Mouse (Mus musculus): ENCODE results near the gene Sh3gl3. TPM values are rescaled to one million over a fixed set of nuclear protein-coding genes. Genes with fewer than 3 reads are reported as not detected.

The Sh3gl3 gene
- polyA plus RNA-seq, 2 experiments from 2014 or later = 2.3 to 2.4 TPM

DNA sequence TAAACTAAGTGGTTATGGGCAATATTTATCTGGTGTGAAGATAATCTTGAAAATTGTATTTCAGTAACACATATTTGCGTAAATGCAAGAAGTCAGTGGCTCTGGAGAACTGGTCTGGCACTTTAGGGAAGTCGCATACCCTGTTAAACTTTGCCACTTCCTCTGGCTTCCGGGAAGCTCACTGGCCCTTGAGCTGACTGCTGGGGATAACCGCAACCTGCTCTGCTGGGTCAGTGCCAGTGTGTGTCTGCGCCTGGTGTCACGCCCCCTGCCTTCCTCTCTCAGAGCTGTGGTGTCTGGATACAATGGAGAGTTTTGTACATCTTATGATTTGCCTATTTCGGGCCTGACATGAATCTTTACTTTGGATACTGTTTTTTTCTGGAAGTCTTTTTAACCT, 119.8 kb downstream of the Sh3gl3 start:
- no peak for ATAC-seq

DNA sequence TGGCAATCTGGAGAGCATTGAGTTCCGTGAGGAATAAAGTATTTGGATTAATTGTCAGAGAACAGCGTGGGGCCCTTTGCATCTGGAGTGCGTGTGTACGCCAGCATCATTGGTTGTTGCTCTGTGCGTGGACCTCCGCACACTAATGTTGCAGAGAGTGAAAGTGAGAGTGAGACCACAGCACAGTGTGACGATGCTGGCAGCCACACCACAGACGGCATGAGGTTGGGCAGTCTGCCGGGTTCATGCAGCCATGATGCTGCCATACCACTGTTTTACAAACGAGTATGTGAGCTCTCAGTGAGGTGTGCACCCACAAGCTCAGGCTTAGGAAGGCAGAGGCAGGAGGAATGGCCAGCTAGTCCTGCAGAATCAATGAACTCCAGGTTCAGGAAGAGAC, 120.4 kb downstream of the Sh3gl3 start:
- no peak for ATAC-seq

DNA sequence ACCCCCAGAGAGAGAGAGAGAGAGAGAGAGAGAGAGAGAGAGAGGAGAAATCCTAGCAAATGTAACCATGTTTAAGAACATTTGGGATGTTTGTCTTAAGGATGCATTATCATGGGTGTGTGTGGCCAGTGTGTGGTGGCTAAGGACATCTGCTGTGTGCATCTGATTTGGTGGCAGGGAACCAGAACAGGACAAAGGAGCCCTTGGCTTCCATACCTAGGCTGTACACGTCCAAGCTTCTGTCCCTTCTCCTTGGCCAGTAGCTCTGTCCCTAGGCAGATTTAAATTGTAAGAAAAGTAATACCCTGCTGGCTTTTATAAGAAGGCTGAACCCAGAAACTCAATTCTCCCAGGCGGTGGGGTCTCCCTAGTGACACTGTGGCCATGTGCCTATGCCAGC, 121.0 kb downstream of the Sh3gl3 start:
- ATAC-seq = no peak

DNA sequence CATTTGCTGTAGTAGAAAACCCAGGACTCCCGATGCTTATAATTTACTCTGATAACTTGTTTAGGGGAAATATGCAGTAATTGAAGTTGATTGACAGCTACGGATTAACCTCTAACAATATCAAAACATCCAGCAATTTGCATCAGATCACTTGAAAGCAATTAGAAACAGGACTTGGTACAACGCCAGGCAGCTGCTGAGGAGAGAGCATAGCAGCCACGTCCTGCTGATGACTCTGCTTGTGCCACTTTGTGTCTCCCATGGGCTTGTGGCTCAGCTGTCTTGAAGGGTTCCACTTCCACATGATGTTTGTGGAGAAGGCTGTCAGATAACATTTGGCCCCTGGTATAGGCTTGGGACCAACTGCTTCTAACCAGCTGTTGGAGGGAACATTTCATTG, 134.8 kb downstream of the Sh3gl3 start:
- no peak for ATAC-seq

DNA sequence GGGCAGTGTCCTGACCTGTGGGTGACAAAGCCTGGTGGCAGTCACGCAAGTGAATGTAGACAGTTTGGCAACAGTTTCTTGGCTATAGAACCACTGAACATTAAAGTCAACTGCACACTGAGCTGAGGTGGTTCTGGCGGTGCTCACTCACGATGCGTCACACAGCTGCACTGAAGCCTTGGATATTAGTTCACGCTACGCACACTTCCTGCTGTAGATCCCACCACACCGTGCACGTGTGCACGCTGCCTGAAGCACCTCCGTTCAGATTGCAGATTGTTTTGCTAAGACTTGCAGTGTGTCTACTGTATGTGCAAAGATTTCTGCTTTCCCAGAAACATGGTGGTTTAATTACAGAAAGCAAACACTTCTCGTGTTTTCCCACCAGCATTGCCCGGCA, 144.9 kb downstream of the Sh3gl3 start:
- ATAC-seq = no peak

DNA sequence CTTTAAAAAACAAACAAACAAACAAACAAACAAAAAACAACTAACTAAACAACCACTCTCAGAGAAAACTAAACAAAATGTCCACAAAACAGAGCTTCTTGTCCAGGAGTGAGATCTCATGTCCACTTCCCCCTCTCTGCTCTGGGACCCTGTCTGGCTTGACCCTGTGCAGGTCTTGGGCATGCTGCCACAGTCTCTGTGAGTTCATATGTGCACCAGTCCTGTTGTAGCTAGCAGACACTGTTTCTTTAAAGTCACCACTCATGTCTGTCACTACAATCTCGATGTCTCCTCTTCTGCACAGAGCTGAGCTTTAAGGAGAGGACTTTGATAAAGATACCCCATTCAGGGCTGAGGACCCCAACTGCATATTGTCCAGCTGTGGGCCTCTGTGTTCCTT, 153.0 kb downstream of the Sh3gl3 start:
- no peak for ATAC-seq

DNA sequence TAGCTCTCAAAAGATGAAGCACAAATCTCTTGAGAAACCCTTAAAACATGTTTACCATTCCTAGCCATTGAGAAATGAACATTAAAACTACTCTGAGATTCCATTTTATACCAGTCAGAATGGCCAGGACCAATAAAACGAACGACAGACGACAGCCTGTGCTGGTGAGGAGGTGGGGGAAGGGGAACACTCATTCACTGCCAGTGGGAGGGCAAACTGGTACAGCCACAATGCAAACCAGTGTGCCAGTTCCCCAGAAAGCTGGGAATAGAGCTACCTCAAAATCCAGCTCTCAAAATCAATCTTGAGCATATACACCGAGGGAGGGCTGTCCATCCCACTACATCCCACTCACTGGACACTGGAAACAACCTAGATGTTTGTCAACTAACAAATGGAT, 153.6 kb downstream of the Sh3gl3 start:
- ATAC-seq = no peak

DNA sequence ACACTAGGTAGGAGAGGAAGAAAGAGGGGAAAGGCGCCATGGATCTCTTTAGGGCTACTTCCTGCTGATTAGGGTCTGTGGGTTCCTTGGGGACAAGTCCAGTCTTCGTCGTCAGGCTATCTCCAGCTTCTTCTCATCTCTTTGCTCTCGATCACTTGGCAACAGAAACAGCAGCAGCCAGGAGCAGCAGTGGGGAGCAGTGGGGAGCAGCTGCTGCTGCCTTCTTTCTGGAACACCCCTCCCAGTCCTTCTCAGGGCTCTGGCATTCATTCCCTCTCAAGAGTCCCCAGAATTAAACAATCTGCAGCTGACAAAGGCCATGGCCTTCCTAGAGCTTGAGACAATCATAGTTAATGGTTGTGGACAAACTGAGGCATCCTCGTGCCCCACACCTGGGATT, 154.2 kb downstream of the Sh3gl3 start:
- ATAC-seq = no peak

DNA sequence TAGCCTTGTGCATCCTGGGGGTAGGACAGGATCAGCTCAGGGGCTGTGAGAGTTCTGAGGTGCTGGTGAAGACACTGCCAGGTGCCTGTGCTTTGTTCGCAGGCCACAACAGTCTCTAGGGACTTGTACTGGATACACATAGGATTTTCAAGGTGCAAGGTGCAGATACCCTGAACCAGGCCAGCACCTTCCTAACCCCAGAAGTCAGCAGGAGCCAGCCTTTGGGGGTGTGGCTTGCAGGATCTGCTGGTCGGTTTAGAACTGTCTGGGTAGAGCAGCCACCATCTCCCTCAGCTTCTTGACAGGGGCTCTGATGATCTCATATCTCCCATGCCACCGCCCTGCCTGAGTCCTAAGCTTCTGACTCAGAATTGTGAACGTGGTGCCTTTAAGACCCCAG, 156.2 kb downstream of the Sh3gl3 start:
- ATAC-seq = no peak

DNA sequence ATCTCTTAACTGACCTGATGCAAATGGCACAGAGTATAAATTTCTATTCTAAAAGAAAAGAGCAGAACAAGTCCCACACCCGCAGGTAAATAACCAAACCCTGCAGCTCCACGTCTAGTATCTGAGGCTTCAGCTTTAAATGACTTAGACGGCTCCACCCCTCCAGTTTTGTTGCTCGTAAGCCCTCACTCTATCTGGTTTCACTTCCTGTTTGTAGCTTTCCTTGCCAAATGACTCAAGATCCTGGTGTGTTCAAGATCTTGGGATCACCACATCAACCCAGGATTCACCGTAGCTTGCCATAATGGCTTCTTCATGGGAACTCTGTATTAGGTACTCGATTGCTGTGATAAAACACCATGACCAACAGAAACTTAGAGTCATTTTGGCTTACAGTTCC, 157.2 kb downstream of the Sh3gl3 start:
- ATAC-seq = no peak

DNA sequence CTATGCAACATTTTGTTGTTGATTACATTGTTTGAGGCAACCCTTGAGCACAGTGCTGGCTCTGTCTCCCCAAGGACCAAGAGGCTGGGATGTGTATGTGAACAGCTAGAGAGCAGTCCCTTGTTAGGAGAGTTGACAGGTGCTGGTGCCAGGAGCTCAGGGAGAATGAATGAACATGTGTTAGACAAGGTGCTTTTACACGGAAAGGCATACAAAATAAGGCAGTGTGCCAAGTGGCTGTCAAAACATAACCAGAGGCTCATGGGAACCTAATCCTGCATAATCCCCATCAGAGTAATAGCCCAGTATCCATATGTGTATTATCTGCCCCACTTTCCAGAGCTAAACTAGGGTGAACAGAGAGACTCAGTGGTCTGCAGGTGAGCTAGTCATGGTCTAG, 160.4 kb downstream of the Sh3gl3 start:
- ATAC-seq = no peak

DNA sequence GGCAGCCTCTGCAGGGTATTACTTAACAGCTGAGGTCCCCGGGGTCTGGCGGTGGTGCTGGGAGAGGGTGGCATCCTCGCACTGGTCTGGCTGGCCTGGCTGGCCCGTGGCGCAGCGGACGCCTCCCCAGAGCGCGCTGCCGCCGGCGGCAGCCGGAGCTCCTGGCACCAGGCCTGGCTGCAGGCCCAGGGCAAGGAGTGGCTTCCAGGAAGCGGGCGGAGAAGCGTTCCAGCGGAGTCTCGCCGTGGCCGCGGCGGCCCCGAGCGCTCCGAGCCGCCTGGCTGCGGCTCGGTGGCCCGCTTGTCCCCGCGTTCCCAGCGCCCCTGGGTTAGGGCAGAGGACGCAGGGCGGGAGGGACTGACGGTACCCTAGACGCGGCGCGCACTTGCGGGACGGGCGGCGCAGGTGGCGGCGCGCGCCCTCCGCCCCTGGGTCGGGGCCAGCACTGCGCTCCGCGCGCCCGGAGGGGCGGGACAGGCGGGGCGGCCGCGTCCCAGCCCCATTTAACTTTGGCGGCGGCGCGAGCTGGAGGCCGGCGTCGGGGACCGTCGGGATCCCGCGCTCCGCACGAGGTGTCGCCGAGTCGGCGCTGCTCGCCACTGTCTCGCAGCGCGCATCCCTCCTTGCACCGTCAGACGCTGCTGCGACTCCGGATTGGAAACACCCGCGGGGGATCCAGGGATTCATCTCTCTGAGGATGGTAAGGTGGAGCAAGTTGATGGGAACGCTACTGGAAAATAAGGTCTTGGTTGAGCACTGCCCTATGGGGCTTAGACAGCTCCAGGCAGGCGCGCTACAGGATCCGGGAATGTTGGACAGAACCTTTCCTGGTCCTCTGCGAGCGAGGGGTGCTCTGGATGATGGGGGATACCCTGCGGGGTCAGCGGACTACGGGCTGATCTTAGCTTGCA, 161.8 kb downstream of the Sh3gl3 start, which contains the start of gene Adamtsl3:
TSS of gene Adamtsl3 (plus strand) at position 484 of the 911 bp plus-strand sequence.
- no peak for ATAC-seq

DNA sequence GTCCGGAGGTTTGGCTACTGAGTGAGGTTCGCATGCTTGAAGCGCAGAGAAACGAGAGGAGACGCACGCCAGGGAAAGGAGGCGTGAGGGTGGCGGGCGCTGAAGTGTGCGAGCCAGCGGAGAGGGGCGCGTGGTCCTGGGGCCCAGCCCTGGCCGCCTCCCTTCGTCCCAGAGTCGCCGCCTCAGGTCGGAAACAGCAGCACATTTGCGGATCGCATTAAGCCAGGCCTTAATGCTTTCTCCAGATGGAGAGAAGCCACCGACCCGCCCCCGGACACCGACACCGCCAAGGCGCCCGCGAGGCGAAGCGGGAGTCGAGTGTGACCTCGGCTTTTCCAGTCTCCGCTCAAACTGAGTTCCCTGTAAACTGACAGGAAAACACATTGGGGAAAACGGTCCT, 162.5 kb downstream of the Sh3gl3 start:
- no peak for ATAC-seq

DNA sequence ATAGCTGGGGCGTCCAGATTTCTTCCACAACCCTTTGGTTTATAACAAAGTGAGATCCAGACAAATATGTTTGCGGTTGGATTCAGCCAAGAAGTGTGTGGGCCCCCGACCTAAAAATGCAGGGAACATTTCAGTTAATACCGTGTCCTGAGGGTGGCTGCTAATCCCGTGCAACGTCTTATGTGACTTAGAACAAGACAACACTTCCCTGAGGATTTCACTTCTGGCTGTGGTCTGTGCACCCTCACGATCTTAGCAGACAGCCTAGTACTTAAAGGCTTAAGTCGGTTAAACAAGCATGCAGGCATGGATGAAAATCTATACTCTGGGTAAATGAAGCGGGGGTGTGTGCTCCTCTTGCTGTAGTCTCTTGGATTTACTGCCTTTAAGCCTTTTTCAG, 164.5 kb downstream of the Sh3gl3 start:
- ATAC-seq = no peak

DNA sequence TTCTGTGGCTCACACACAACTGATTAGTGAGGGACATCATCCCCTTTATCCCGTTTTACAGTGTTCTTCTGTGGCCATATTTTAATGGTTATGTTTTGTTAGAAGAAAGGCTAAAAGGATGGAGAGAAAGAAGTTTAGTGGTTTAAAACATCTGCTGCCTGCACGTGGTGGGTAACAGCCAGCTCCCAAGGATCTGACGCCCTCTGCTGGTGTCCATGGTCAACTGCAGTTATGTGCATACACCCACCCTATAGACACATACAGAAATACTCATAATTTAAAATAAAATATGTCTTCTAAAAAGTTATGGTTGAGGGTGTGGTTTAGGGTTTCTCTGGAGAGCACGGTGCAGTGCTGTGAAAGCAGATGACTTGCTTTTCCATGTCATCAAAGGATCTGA, 164.9 kb downstream of the Sh3gl3 start:
- no peak for ATAC-seq

DNA sequence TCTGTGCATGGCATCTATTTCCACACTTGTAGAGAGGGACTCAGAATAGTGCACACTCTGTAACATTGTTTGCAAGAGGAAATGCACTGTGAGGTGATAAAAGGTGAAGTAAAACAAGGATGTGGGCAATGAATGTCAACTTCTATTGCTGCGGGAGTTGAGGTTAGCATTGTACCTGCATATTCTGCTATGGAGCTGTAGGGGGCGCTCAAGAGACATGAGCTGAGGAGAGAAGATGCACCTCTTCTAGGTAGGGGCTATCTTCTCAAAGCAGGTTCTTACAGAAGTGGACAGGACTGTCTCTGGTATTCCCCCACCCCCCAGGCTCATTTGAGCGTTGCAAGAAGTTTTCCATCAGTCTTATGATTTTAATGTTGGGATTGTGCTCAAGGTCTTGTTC, 165.6 kb downstream of the Sh3gl3 start:
- no peak for ATAC-seq

DNA sequence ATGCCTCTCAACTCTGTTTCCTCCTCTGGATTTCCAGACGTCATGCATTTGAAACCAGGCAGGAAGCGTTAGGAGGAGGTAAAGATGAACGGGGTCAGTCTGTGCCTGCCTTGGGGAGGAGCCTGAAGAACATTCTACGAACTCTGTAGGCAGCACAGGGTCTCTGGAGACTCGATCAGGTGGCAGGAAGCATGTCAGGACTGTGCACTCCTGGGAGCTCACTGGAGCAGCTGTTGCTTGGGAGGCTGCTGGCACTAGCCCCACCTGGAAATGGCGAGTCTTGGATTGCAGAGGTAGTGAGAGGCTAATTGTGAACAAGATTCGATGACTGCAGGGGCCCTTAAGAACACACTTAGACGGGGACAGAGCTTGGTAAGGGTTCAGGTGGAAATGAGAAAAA, 167.8 kb downstream of the Sh3gl3 start:
- ATAC-seq = no peak

DNA sequence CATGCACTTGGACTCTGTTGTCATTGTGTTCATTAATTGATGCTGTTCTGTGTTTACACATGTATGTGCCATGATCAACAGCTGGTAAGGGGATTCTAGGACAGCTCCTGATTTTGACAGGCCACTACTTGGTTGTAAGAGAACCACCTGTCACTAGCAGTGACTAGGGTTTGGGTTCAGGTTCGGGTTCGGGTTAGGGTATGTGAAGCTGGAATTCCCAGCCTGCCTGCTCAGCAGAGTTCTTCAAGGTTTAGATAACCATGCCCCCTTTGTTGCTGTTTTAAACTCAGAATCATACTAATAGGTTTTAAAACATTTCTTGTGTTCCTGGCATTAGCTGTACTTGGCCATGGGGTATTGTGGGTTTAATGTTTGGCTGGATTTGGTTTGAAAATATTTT, 173.1 kb downstream of the Sh3gl3 start:
- ATAC-seq = no peak

DNA sequence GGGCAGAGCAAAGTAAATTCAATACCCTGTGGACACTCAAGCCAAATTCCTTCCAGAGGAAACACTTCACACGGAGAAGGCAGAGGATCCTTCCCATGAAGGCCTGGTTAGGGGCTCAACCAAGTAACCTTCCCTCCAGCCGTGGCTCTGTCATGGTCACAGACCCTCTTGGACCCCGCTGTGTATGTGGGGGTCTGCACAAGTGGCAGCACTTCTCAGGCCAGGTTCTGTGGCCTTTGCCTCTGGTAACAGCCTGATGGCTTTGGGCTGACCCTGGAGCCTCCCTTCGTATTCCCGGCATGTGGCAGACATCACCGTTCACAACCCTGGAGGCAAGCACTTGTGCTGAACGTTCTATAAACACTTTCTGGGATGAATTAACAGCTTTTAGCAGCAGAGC, 176.2 kb downstream of the Sh3gl3 start:
- ATAC-seq = no peak

DNA sequence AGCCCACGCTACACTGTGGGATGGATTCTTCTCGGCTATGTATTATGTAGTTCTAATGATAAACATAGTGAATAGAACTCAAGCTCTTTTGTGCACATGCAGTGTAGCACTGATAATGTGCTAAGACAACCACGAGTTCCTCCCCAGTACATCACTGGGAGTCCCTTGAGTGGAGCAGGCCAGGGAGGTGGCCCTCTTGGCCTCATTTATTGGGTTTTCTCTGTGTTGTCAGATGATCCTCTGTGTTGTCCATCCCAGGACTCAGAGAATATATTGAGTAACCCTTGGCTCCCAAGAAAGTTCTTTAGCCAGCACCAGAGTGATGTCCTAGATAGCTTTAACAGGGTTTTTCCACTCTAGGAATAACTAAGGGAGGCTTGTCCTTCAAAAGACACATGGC, 176.8 kb downstream of the Sh3gl3 start:
- ATAC-seq = no peak

All from CD4-positive, CD25-positive, alpha-beta regulatory T cell, adult 4 months (primary cell).